Mouse (Mus musculus) monocyte, adult 2 months (primary cell): ENCODE measurements around the gene Rps6kb2.

ENCODE experiments used
- DNase-seq, 2 experiments: peaks; one replicate each; pipeline ENCODE4 v3.0.0; 2022; ENCODE audit warnings: low spot score in 2 of 2, low read depth in 1 of 2

Gene Rps6kb2

DNA sequence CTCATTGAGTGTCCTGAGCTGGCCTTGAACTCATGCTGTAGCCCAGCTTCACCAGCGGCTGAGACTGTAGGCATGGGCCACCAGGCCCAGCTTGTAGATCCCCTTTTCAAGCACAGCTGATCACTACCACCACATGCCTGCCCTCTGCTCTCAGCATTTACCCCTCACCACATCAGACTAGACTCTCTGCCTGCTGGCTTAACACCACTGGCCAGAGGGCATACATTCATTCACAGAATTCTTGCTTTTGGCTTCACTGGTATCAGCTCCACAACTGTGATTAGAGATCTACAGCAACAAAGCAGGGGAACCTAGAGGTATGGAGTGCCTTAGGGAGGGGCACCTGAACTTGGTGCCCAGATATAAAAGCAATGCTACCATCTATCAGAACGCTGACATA, 42.7 kb downstream of the Rps6kb2 start:
- DNase-seq, result no peak

DNA sequence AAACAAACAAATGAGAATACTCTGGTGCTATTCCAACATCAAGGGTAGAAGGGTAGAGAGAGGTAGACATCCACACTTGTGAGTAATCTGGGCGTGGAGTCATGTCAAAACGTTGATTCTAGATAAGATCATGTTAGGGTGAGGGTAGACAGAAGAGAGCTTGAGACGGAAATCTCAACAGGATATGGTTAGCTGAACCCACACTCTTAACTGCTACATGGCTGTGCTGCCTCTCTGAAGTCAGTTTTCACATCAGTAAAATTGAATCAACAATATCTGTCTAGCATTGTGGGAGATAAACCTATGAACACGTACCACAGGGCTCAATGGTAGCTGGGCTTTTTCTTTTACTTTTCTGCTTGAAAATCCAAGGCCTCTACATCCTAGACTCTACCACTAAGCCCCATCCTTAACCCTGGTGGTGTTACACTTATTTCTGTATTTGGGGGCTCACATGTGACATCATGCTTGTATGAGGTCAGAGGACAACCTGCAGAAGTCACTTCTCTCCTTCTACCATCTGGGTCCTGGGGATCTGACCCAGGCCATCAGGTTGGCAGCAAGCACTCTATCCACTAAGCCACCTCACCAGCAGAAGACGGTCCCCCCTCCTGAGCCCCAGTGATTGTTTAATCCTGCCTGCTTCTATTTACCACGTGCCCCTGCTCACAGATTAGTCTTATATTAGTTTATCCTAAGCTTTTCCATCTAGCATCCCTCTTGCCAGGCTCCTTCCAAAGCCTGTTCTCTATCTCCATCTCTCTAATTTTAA, 43.3 kb downstream of the Rps6kb2 start:
- no peak for DNase-seq

GRCm38 (mm10) chr19:4118350-4118749, 44.8 kb downstream of the Rps6kb2 start:
- DNase-seq, result no peak

DNA sequence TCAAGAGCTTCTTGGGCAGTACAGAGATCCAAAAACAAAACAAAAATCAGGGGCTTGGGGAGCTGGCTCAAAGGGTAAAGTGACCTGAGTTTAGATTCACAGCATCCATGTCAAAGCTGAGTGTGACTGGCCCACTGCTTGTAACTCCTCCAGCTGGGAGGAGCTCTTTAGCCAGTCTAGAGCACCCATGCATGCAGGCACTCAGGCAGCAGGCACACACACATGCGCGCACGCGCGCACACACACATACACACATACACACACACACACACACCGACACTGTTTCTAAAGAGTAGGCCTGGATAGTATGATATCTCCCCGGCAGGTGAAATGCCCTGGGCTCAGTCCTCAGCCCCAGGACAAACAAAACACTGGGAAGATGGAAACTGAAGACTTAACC, 46.1 kb downstream of the Rps6kb2 start:
- DNase-seq, result no peak

DNA sequence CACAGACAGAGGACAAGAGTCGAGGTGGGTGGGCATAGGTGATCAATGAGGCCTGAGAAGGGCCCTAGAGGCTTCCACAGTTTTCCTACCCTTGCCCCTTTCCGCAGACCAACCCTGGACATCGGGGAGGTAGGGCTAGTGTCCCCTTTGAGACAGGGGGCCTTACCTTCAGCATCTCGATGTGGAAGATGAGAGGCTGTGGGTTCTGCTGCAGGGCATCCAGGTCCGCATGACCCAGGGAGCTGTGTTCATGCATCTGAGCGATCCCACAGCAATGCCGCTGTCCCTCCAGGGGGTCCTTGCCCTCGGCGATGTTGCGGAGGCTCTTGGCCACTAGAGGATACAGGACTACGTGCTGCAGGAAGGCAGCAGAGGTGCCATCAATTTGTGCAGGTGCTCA, 47.3 kb downstream of the Rps6kb2 start:
- no peak for DNase-seq

GRCm38 (mm10) chr19:4115144-4115543, 48.0 kb downstream of the Rps6kb2 start:
- no peak for DNase-seq

DNA sequence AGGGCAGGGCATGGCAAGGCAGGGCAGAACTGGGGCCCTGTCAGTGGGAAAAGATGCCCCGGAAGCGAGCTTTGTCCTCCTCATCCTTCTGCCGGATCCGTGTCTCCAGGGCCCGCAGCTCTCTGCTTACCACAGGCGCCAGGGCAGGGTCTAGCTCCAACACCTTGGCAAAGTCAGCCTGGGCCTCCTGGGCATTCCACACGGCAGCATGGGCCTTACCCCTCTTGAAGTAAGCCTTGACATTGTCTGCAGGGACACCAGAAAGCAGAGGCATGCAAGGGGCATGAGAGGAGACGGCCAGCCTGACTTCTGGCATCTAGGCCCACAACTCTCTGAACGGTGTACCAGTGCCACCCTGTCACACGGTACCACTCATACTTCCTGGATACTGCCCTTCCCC, 48.6 kb downstream of the Rps6kb2 start:
- no peak for DNase-seq

DNA sequence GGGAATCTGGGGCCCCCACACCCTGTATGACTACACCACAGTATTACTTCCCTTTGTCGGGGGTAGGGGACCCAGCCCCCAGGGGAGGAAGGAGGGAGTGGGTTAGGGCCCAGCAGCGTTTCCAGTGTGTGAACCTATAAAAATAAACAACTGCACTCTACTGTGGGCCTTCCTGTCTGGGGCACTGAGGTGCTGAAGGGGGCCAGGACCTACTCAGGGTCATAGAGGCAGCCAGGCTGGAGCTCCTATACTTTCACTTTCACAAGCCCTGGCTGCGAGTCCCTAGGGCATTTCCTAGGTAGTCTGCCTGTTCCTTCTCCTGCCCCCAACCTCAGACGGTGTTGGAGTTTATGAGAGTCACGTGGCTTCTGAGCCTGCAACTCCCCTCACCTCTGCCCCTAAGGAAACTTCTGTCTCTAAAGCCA, 49.3 kb downstream of the Rps6kb2 start:
- peak in 1 of 2 experiments; percentile 64 for DNase-seq

GRCm38 (mm10) chr19:4113186-4113805, 49.9 kb downstream of the Rps6kb2 start:
- DNase-seq, result peak in 1 of 2 experiments; percentile 61

DNA sequence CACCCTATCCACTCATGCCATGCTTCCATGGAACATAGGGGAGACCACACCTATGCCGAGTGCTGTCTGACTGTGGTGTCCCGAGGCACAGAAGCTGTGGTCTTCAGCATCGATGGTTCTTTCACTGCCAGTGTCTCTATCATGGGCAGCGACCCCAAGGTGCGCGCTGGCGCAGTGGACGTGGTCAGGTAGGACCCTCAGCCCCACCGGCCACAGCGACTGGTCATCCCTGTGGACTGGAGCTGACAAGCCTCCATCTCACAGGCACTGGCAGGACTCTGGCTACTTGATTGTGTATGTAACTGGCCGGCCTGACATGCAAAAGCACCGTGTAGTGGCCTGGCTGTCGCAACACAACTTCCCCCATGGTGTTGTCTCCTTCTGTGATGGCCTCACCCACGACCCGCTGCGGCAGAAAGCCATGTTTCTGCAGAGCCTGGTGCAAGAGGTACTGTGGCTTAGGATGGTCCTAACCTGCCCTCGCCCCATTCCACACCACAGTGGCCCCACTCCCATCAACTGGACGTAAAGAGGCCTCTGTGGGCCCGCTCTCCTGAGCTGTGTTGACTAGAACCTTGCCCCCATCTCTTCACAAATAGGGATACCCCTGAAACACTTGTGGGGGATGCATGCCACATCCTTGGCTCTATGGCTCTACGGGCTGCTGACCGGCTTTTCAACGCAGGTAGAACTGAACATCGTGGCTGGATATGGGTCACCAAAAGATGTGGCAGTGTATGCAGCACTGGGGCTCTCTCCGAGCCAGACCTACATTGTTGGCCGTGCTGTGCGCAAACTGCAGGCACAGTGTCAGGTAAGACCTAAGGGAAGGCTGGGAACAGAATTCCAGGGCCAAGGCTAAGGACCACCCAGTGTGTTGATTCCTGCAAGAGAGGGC, 50.8 kb downstream of the Rps6kb2 start:
- peak in 1 of 2 experiments; percentile 47 for DNase-seq

DNA sequence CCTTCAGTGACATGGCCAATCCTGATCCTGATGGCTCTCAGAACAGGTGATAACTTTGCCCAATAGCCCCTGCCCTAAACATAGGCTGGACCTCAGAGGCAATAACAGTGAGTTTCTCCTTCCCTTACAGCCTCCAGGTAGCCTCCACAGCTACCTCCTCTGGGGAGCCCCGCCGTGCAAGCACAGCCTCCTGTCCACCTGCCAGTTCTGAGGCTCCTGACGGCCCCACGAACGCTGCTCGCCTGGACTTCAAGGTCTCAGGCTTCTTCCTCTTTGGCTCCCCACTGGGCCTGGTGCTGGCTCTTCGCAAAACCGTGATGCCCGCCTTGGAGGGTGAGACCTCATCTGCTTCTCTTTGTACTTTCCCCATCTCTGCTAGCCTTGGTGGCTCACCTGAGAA, 54.6 kb downstream of the Rps6kb2 start:
- no peak for DNase-seq

DNA sequence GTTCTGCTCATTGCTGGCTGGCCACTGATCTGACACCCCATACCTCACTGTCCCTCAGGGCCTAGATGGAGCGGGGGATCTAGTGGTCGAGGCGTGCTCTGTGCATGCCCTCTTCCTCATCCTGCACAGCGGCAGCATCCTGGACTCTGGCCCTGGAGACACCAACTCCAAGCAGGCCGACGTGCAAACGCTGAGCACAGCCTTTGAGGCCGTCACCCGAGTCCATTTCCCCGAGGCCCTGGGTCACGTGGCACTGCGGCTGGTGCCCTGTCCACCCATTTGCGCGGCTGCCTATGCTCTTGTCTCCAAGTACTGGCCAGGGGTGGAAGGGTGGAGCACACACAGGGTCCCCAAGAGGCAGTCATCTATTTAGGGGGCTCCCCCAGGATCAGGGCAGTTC, 56.5 kb downstream of the Rps6kb2 start:
- no peak for DNase-seq

DNA sequence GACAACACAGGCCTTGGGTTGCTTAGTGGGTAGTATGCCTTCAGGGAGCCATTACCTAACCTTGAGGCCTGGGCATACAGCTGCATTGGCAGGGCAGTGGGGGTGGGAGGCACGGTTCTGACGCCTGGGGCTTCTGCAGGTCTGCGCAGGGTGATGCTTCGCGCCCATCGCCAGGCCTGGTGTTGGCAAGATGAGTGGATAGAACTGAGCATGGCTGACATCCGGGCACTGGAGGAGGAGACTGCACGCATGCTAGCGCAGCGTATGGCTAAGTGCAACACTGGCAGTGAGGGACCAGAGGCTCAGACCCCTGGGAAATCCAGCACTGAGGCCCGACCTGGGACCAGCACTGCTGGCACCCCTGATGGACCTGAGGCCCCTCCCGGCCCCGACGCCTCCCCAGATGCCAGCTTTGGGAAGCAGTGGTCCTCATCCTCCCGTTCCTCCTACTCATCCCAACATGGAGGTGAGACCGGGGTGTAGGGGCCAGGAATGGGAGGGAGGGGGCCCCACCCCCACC, 58.4 kb downstream of the Rps6kb2 start:
- DNase-seq, result no peak
